Mouse (Mus musculus): ENCODE data around the gene 3110009E18Rik. TPM values are rescaled to one million over a fixed set of nuclear protein-coding genes. Genes with fewer than 3 reads are reported as not detected.

The 3110009E18Rik gene
- polyA plus RNA-seq, 1 experiment from 2014 or later = 17.6 TPM

DNA sequence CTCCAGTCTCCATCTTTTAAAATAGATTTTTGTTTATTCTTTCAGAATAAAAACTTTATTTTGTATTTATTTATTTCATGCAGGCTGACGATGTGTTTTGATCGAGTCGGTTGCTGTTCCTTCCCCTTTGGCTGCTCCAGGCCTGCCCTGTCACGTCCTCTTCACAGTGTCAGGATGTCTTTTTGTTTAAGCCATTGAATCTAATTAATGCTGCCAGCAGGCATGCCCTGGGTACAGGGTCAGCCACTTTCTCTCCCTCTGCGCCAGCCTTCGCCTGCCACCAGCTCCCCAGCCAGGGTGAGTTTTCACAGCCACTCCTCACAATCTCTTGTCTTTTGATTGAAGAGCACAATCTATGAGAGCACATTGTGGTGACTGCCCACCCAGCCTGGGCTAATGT is 99.9 kb downstream of the 3110009E18Rik start:
- H3K4me1 ChIP-seq (replicated peaks) = peaks cover 7% of the 10 kb centered on the region; the same call in 1 of the 2 replicates
- ATAC-seq (ENCODE audit: low read depth) = no peak
- H3K27me3 ChIP-seq = no peaks in the 10 kb centered on the region
- H3K4me2 ChIP-seq = no peak overlapping the region
- no peak overlapping the region for H3K9ac ChIP-seq
- no peaks in the 10 kb centered on the region for H3K9me3 ChIP-seq
- no peak overlapping the region for H3K4me3 ChIP-seq
- H3K27ac ChIP-seq (replicated peaks) = no peak overlapping the region
- 59% methylated on average over 6 of the region's 6 CpGs for WGBS
- no peaks in the 10 kb centered on the region for H3K36me3 ChIP-seq

- no peak overlapping the region for H3K9ac ChIP-seq
- no peaks in the 10 kb centered on the region for H3K36me3 ChIP-seq
- H3K27ac ChIP-seq (replicated peaks) = no peak overlapping the region
- no peaks in the 10 kb centered on the region for H3K27me3 ChIP-seq
- no peaks in the 10 kb centered on the region for H3K9me3 ChIP-seq
- 50% methylated on average over 2 of the region's 2 CpGs for WGBS
- H3K4me1 ChIP-seq (replicated peaks) = peaks cover 7% of the 10 kb centered on the region; the same call in 1 of the 2 replicates
- no peak for ATAC-seq (ENCODE audit: low read depth)
- H3K4me3 ChIP-seq = no peak overlapping the region
- no peak overlapping the region for H3K4me2 ChIP-seq
These were observed 100.3 kb downstream of the 3110009E18Rik start for GRCm38 (mm10) chr1:120221285-120221684.

DNA sequence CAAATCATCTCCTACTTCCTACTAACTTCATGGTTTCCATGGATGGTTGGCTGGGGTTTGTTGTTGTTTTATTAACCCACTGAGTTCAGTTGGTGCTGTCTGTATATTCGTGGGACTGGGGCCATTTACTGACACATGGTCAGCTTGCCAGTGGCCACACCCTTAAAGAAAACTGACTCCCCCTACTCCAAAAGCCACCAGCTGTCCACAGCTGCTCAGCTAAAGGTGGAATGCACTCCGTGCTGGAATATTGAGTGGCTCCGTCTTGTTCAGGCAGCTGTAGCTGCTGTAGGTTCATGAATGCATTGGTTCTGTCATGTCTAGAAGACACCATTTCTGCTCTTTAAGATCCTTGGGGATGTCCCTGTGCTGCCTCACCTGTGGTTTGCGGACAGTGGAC is 102.6 kb downstream of the 3110009E18Rik start:
- ATAC-seq (ENCODE audit: low read depth) = no peak

DNA sequence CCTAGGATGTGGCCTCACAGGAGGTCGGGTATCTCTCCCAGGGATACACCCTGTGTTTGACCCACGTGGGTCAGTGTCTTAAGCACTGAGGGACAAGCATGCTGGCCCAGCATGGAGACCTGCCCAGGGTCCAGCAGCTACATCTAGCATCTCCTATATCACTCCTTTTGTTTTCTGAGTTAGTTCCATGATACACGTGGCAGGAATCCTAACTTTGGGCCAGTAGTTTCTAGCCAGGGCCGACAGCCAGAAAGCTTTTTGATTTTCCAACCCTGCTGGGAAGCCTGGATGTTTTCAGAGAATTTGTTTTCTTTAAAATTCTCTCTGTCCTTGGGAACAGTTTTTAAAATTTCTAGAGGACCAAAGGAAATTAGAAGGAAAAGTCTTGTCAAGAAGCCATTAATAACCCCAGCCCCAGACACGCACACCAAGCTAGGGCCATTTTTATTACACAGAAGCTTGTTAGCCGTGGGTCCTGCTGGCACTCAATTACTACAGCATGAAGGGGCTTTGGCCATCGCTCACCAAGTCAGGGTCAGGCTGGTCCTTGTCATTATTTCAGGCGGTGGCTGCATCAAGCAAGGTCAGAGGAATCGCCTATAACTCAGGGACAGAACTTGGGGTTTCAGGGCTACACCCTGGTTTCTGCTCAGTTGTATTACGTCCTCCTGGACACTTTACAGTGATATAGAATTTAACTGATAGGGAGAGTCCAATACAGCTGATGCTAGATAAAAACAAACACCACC is 108.9 kb downstream of the 3110009E18Rik start:
- 70% methylated on average over 10 of the region's 10 CpGs for WGBS
- Histone ChIP-seq H3K27ac (replicated peaks) (no peak overlapping the region), H3K4me2 (no peak overlapping the region), H3K4me1 (replicated peaks) (no peaks in the 10 kb centered on the region), H3K9ac (no peak overlapping the region), H3K27me3 (no peaks in the 10 kb centered on the region), H3K4me3 (no peak overlapping the region), H3K9me3 (no peaks in the 10 kb centered on the region), H3K36me3 (no peaks in the 10 kb centered on the region)
- no peak for ATAC-seq (ENCODE audit: low read depth)

More for the DNA sequence above, 102.6 kb downstream of the 3110009E18Rik start:
- WGBS = 81% methylated on average over 4 of the region's 4 CpGs
- Histone ChIP-seq H3K9ac (no peak overlapping the region), H3K27ac (replicated peaks) (no peak overlapping the region), H3K27me3 (no peaks in the 10 kb centered on the region), H3K4me3 (no peak overlapping the region), H3K4me2 (no peak overlapping the region), H3K9me3 (no peaks in the 10 kb centered on the region), H3K36me3 (no peaks in the 10 kb centered on the region), H3K4me1 (replicated peaks) (peaks cover 7% of the 10 kb centered on the region; the same call in 1 of the 2 replicates)

GRCm38 (mm10) chr1:120231334-120231733 is 110.3 kb downstream of the 3110009E18Rik start:
- no peak for ATAC-seq (ENCODE audit: low read depth)
- Histone ChIP-seq H3K4me3 (no peak overlapping the region), H3K4me1 (replicated peaks) (no peaks in the 10 kb centered on the region), H3K27me3 (no peaks in the 10 kb centered on the region), H3K9me3 (no peaks in the 10 kb centered on the region), H3K9ac (no peak overlapping the region), H3K4me2 (no peak overlapping the region), H3K27ac (replicated peaks) (no peak overlapping the region), H3K36me3 (no peaks in the 10 kb centered on the region)
- 41% methylated on average over 6 of the region's 6 CpGs for WGBS

- Histone ChIP-seq H3K36me3 (no peaks in the 10 kb centered on the region), H3K4me3 (no peak overlapping the region), H3K27me3 (no peaks in the 10 kb centered on the region), H3K4me1 (replicated peaks) (no peaks in the 10 kb centered on the region), H3K4me2 (no peak overlapping the region), H3K9me3 (no peaks in the 10 kb centered on the region), H3K27ac (replicated peaks) (no peak overlapping the region), H3K9ac (no peak overlapping the region)
- 86% methylated on average over 6 of the region's 6 CpGs for WGBS
- no peak for ATAC-seq (ENCODE audit: low read depth)
These were observed 111.2 kb downstream of the 3110009E18Rik start for GRCm38 (mm10) chr1:120232170-120232569.

GRCm38 (mm10) chr1:120235631-120236215 is 114.7 kb downstream of the 3110009E18Rik start:
- Histone ChIP-seq H3K4me2 (no peak overlapping the region), H3K4me1 (replicated peaks) (no peaks in the 10 kb centered on the region), H3K27ac (replicated peaks) (no peak overlapping the region), H3K27me3 (no peaks in the 10 kb centered on the region), H3K4me3 (no peak overlapping the region), H3K36me3 (no peaks in the 10 kb centered on the region), H3K9ac (no peak overlapping the region), H3K9me3 (no peaks in the 10 kb centered on the region)
- ATAC-seq (ENCODE audit: low read depth) = no peak
- WGBS = 86% methylated on average over 6 of the region's 6 CpGs

- Histone ChIP-seq H3K9ac (no peak overlapping the region), H3K4me2 (no peak overlapping the region), H3K27me3 (no peaks in the 10 kb centered on the region), H3K4me3 (no peak overlapping the region), H3K9me3 (no peaks in the 10 kb centered on the region), H3K4me1 (replicated peaks) (no peaks in the 10 kb centered on the region), H3K27ac (replicated peaks) (no peak overlapping the region), H3K36me3 (no peaks in the 10 kb centered on the region)
- ATAC-seq (ENCODE audit: low read depth) = no peak
- 91% methylated on average over 14 of the region's 14 CpGs for WGBS
These were observed 115.4 kb downstream of the 3110009E18Rik start for GRCm38 (mm10) chr1:120236424-120236823.

GRCm38 (mm10) chr1:120237068-120237467 is 116.1 kb downstream of the 3110009E18Rik start:
- ATAC-seq (ENCODE audit: low read depth) = no peak

More at GRCm38 (mm10) chr1:120237068-120237467, 116.1 kb downstream of the 3110009E18Rik start:
- H3K9ac ChIP-seq = no peak overlapping the region
- no peaks in the 10 kb centered on the region for H3K27me3 ChIP-seq
- H3K27ac ChIP-seq (replicated peaks) = no peak overlapping the region
- no peak overlapping the region for H3K4me3 ChIP-seq
- H3K9me3 ChIP-seq = no peaks in the 10 kb centered on the region
- H3K36me3 ChIP-seq = no peaks in the 10 kb centered on the region
- 86% methylated on average over 1 of the region's 1 CpGs for WGBS
- no peak overlapping the region for H3K4me2 ChIP-seq
- no peaks in the 10 kb centered on the region for H3K4me1 ChIP-seq (replicated peaks)

Other genes with a start within 250 kb of the 3110009E18Rik start
- 6.9 and 7.2 TPM in 2 replicates for gene Tmem177, start 208.0 kb upstream of the 3110009E18Rik start, polyA plus RNA-seq (2015; fragmentation: Nextera tagmentation; extraction: Ambion mirVana)
- gene Cfap221, start 124.0 kb upstream of the 3110009E18Rik start, polyA plus RNA-seq (2015; fragmentation: Nextera tagmentation; extraction: Ambion mirVana) = 0.32 TPM in 1 of 2 replicates, not detected in the other
- 0.58 and 0.61 TPM in 2 replicates for gene Sctr, start 114.3 kb upstream of the 3110009E18Rik start, polyA plus RNA-seq (2015; fragmentation: Nextera tagmentation; extraction: Ambion mirVana)
- 7.7 and 9.8 TPM in 2 replicates for gene Tmem37, start 47.1 kb upstream of the 3110009E18Rik start, polyA plus RNA-seq (2015; fragmentation: Nextera tagmentation; extraction: Ambion mirVana)
- 2,051 and 2,328 TPM in 2 replicates for gene Dbi, start 109 bp upstream of the 3110009E18Rik start, polyA plus RNA-seq (2015; fragmentation: Nextera tagmentation; extraction: Ambion mirVana)
- gene Steap3, start 151.5 kb downstream of the 3110009E18Rik start, polyA plus RNA-seq (2015; fragmentation: Nextera tagmentation; extraction: Ambion mirVana) = 2.6 and 3.8 TPM in 2 replicates
- 0.58 and 0.71 TPM in 2 replicates for gene C1ql2, start 219.4 kb downstream of the 3110009E18Rik start, polyA plus RNA-seq (2015; fragmentation: Nextera tagmentation; extraction: Ambion mirVana)

Data from neural tube, embryonic 13.5 days (tissue).